Mouse (Mus musculus) thymus, adult 2 months (tissue): Measurements from ENCODE around the gene Slc35f1. TPM values are rescaled to one million over a fixed set of nuclear protein-coding genes. Genes with fewer than 3 reads are reported as not detected.

Experiments used
- DNase-seq: peaks from one replicate; pipeline ENCODE4 v3.0.0; 2021
- H3K27ac ChIP-seq: fragments of 200-500 bp; 2 replicates; pipeline ENCODE4 v1.5.1; 2012; ENCODE audit warnings: low read length, control low read depth; ENCODE audit not compliant: control insufficient read depth, insufficient read depth
- H3K27me3 ChIP-seq: fragments of 200-500 bp; 2 replicates; pipeline ENCODE4 v1.6.1; 2012; ENCODE audit warnings: mild to moderate bottlenecking, low read length, moderate library complexity, mixed read lengths; ENCODE audit not compliant: control insufficient read depth, insufficient read depth
- H3K36me3 ChIP-seq: fragments of 200-500 bp; 2 replicates; pipeline ENCODE4 v1.6.1; 2012; ENCODE audit warnings: mild to moderate bottlenecking, low read length, moderate library complexity; ENCODE audit not compliant: control insufficient read depth, insufficient read depth
- H3K4me1 ChIP-seq: fragments of 200-500 bp; replicated peaks from 2 replicates; pipeline ENCODE4 v1.6.1; 2012; ENCODE audit warnings: low read length; ENCODE audit not compliant: control insufficient read depth, insufficient read depth
- H3K4me3 ChIP-seq: fragments of 200-500 bp; 2 replicates; pipeline ENCODE4 v1.5.1; 2012; ENCODE audit warnings: mild to moderate bottlenecking, low read length, control low read depth, moderate library complexity; ENCODE audit not compliant: control insufficient read depth, insufficient read depth
- CTCF ChIP-seq: fragments of 200-500 bp; IDR thresholded peaks from 2 replicates; pipeline ENCODE4 v1.5.1; 2012; ENCODE audit warnings: mild to moderate bottlenecking, control low read depth, low read length, moderate library complexity, borderline replicate concordance; ENCODE audit not compliant: control insufficient read depth, poor library complexity, insufficient read depth; ENCODE audit errors: extremely low read depth
- POLR2A ChIP-seq: fragments of 200-500 bp; IDR thresholded peaks from 2 replicates; pipeline ENCODE4 v1.6.1; 2012; ENCODE audit warnings: mild to moderate bottlenecking, low read length, control low read depth, moderate library complexity; ENCODE audit not compliant: control insufficient read depth, poor library complexity, insufficient read depth; ENCODE audit errors: extremely low read depth
- WGBS: fragments of 180-500 bp; shearing (Covaris S2); methylation state at CpG from one replicate; pipeline ENCODE4 v1.1.7; 2018; 5-methylcytosine and 5-hydroxymethylcytosine counted together
- polyA plus RNA-seq: library from polyadenylated mRNA; depleted of rRNA; stranded (reverse); fragments of >200 nt; gene quantifications from 2 replicates; pipeline ENCODE4 v1.2.3, GENCODE M21; 2012

Slc35f1 gene
- polyA plus RNA-seq, 1 experiment: 0.22 TPM

- TF ChIP-seq CTCF: no peak
- TF ChIP-seq POLR2A: no peak
- no peak overlapping the region for H3K4me3 ChIP-seq
- H3K4me1 ChIP-seq: no peaks in the 10 kb centered on the region
- no peaks in the 10 kb centered on the region for H3K36me3 ChIP-seq
- no peaks in the 10 kb centered on the region for H3K27me3 ChIP-seq
- no peak for DNase-seq
- H3K27ac ChIP-seq: no peak overlapping the region
Measured at GRCm38 (mm10) chr10:53052521-53052920, 362.2 kb downstream of the Slc35f1 start.

DNA sequence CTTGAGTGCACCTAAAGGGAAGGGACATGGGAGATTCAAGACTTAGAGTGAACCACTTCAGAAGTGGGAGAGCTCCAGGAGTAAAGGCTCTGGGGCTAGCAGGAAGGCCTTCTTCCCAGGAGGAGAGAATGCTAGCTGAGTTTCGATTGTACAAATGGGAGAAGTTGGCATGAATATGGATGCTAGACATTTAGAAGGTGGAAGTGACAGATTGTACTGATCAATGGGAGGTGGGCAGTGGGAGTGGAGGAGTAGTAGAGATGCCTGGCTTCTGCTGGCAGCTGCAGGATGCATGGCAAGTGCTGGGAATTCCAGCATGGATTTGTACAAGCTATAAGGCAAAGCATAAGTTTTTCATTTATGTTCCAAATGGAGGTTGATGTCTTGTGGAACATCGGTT is 370.4 kb downstream of the Slc35f1 start:
- Histone ChIP-seq H3K36me3 (no peaks in the 10 kb centered on the region), H3K27ac (no peak overlapping the region), H3K4me1 (no peaks in the 10 kb centered on the region), H3K4me3 (no peak overlapping the region), H3K27me3 (no peaks in the 10 kb centered on the region)
- TF ChIP-seq POLR2A: no peak
- no peak for TF ChIP-seq CTCF
- DNase-seq: no peak
- 96% methylated on average over 2 of the region's 2 CpGs for WGBS

DNA sequence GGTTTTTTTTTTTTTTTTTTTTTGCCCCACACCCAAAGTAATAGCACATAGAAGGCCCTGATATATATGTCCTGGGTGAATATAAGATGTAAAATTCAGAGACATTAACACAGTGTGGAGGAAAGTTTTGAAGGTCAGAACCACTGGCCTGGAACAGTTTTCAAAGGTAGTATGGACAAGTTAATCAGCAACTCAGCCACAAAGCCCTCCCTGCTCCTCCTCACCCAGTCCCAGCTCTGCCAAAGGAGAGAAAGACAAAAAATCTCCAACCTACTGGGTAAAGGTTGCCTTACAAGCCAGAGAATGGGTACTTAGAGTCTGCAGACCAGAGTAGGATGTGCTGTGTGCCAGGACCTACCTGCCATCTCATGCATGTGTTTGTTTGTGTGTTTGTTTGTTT is 372.4 kb downstream of the Slc35f1 start:
- Histone ChIP-seq H3K27ac (no peak overlapping the region), H3K36me3 (no peaks in the 10 kb centered on the region), H3K27me3 (no peaks in the 10 kb centered on the region), H3K4me1 (no peaks in the 10 kb centered on the region), H3K4me3 (no peak overlapping the region)
- no peak for TF ChIP-seq CTCF
- no peak for TF ChIP-seq POLR2A
- DNase-seq: no peak

DNA sequence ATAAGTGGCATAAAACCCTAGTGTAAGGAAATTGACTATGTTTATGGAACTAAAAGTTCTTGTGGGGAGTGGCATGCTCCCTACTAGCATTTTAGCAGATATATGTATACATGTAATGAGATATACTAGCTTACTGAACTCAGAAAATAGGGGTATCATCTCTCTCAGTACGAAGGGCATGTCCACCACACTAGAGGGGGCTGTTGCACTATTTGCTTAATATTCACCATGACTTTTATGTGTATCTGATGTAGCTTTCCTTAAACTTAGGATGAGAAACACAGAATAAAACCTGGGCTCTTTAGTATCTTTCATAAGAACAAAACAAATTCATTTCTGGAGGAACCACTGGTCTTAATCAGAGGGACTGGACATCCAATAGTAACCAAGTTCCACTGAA is 397.5 kb downstream of the Slc35f1 start:
- no peak for TF ChIP-seq CTCF
- no peak for TF ChIP-seq POLR2A
- Histone ChIP-seq H3K36me3 (no peaks in the 10 kb centered on the region), H3K27ac (no peak overlapping the region), H3K27me3 (no peaks in the 10 kb centered on the region), H3K4me1 (no peaks in the 10 kb centered on the region), H3K4me3 (no peak overlapping the region)
- 50% methylated on average over 1 of the region's 1 CpGs for WGBS
- no peak for DNase-seq

DNA sequence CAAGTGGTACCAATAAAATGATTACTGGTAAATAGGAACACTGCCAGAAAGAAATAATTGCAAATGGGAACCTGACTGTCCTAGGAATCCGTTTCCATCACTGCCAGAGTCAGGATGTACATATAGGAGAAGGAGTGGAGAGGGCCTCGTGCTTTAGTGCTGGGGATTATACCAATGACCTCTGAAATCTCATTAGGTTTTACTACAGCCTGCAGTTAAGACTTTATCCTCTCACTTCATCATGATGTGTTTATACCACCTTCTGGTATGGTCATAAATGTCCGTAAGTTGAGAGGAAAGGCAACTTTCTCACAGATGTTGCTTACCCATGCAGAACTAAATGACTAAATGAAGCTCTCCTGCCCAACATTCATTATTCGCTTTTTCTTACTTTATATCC is 401.2 kb downstream of the Slc35f1 start:
- Histone ChIP-seq H3K4me3 (no peak overlapping the region), H3K27ac (no peak overlapping the region), H3K27me3 (no peaks in the 10 kb centered on the region), H3K36me3 (no peaks in the 10 kb centered on the region), H3K4me1 (no peaks in the 10 kb centered on the region)
- no peak for TF ChIP-seq CTCF
- TF ChIP-seq POLR2A: no peak
- WGBS: 82% methylated on average over 4 of the region's 4 CpGs
- DNase-seq: no peak

DNA sequence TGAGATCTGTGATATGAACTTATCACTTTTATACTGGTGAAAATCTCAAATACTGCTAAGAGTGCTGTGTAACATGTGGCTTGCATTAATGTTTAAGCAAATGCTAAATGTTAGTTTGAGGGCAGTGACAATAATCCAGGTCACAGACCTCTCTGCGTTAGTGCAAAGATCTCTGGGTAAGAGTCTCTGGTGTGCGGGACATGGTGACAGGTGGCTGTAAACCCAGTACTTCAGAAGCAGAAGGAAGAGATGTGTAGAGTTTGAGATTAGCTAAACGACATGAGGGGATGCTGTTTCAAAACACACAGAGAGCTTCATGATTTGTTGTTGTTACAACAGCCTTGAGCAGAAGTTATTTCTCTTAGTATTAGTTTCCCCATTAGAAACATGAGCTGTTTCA is 406.1 kb downstream of the Slc35f1 start:
- no peak overlapping the region for H3K4me3 ChIP-seq
- 79% methylated on average over 3 of the region's 3 CpGs for WGBS
- H3K27me3 ChIP-seq: no peaks in the 10 kb centered on the region
- no peak for DNase-seq
- no peaks in the 10 kb centered on the region for H3K4me1 ChIP-seq
- TF ChIP-seq CTCF: no peak
- TF ChIP-seq POLR2A: no peak
- H3K36me3 ChIP-seq: no peaks in the 10 kb centered on the region
- H3K27ac ChIP-seq: no peak overlapping the region

GRCm38 (mm10) chr10:53100881-53101280 is 410.5 kb downstream of the Slc35f1 start:
- no peaks in the 10 kb centered on the region for H3K36me3 ChIP-seq
- H3K4me3 ChIP-seq: no peak overlapping the region
- 84% methylated on average over 3 of the region's 3 CpGs for WGBS
- no peaks in the 10 kb centered on the region for H3K4me1 ChIP-seq
- TF ChIP-seq POLR2A (no peak), CTCF (no peak)
- H3K27me3 ChIP-seq: no peaks in the 10 kb centered on the region
- DNase-seq: no peak
- no peak overlapping the region for H3K27ac ChIP-seq
